Mouse (Mus musculus): Measurements from ENCODE around the gene Neurl3. TPM values are rescaled to one million over a fixed set of nuclear protein-coding genes. Genes with fewer than 3 reads are reported as not detected.

Neurl3 gene
- polyA plus RNA-seq, 1 experiment: 66.0 TPM

DNA sequence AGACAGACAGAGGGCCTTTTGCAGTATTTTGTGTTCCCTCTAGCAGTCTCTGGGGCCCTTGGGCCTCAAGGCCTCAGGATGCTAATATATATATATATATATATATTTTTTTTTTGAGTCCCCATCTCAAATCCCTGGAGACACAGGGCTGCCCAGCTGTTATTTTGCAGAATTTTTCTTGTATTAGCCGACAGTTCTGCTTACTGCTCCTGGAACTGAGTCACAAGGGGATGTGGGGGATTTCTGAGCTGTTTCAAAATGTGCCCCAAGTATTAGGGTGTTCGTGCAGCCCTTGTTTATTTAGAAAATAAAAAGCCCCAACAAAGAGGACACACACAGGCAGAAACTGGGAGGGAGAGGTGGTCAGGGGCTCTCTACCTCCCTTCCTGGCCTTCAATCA, 25.2 kb upstream of the Neurl3 start:
- 0 out of 2 replicates have a peak, but pooled peaks cover 3% of the 10 kb centered on the region for H3K27me3 ChIP-seq (ENCODE audit: control insufficient read depth, insufficient read depth, low read length)
- no peak for DNase-seq (ENCODE audit: low read depth in 1 of 2, low spot score in 2 of 2)
- no peak for TF ChIP-seq CTCF (IDR thresholded peaks at IDR 0.05; ENCODE audit: extremely low read depth, insufficient read depth, insufficient read length, insufficient replicate concordance)
- TF ChIP-seq POLR2A (IDR thresholded peaks at IDR 0.05; ENCODE audit: low read depth, low read length): no peak
- H3K4me1 ChIP-seq (ENCODE audit: control insufficient read depth, insufficient read depth, insufficient read length): peaks cover 39% of the 10 kb centered on the region
- H3K4me3 ChIP-seq (ENCODE audit: extremely low read depth, insufficient read depth, insufficient read length): no peak overlapping the region
- no peaks in the 10 kb centered on the region for H3K36me3 ChIP-seq (ENCODE audit: control insufficient read depth, insufficient read depth, low read length)
- H3K27ac ChIP-seq (ENCODE audit: insufficient read depth, low read length): no peak overlapping the region
- WGBS: 33% methylated on average over 2 of the region's 2 CpGs

- DNase-seq (ENCODE audit: low read depth in 1 of 2, low spot score in 2 of 2): no peak
- H3K27ac ChIP-seq (ENCODE audit: insufficient read depth, low read length): no peak overlapping the region
- 47% methylated on average over 13 of the region's 13 CpGs for WGBS
- TF ChIP-seq CTCF (IDR thresholded peaks at IDR 0.05; ENCODE audit: extremely low read depth, insufficient read depth, insufficient read length, insufficient replicate concordance) (no peak), POLR2A (IDR thresholded peaks at IDR 0.05; ENCODE audit: low read depth, low read length) (no peak)
- H3K27me3 ChIP-seq (ENCODE audit: control insufficient read depth, insufficient read depth, low read length): 0 out of 2 replicates have a peak, but pooled peaks cover 3% of the 10 kb centered on the region
- peaks cover 42% of the 10 kb centered on the region for H3K4me1 ChIP-seq (ENCODE audit: control insufficient read depth, insufficient read depth, insufficient read length)
- no peak overlapping the region for H3K4me3 ChIP-seq (ENCODE audit: extremely low read depth, insufficient read depth, insufficient read length)
- H3K36me3 ChIP-seq (ENCODE audit: control insufficient read depth, insufficient read depth, low read length): no peaks in the 10 kb centered on the region
These were observed 24.6 kb upstream of the Neurl3 start for GRCm38 (mm10) chr1:36299126-36299525.

GRCm38 (mm10) chr1:36298107-36298506, 23.6 kb upstream of the Neurl3 start:
- Histone ChIP-seq H3K27me3 (ENCODE audit: control insufficient read depth, insufficient read depth, low read length) (0 out of 2 replicates have a peak, but pooled peaks cover under 1% of the 10 kb centered on the region), H3K36me3 (ENCODE audit: control insufficient read depth, insufficient read depth, low read length) (no peaks in the 10 kb centered on the region), H3K4me3 (ENCODE audit: extremely low read depth, insufficient read depth, insufficient read length) (no peak overlapping the region), H3K27ac (ENCODE audit: insufficient read depth, low read length) (no peak overlapping the region), H3K4me1 (ENCODE audit: control insufficient read depth, insufficient read depth, insufficient read length) (peaks cover 44% of the 10 kb centered on the region; the same call in 1 of the 2 replicates)
- WGBS: 69% methylated on average over 4 of the region's 4 CpGs
- TF ChIP-seq CTCF (IDR thresholded peaks at IDR 0.05; ENCODE audit: extremely low read depth, insufficient read depth, insufficient read length, insufficient replicate concordance): no peak
- no peak for TF ChIP-seq POLR2A (IDR thresholded peaks at IDR 0.05; ENCODE audit: low read depth, low read length)
- no peak for DNase-seq (ENCODE audit: low read depth in 1 of 2, low spot score in 2 of 2)

DNA sequence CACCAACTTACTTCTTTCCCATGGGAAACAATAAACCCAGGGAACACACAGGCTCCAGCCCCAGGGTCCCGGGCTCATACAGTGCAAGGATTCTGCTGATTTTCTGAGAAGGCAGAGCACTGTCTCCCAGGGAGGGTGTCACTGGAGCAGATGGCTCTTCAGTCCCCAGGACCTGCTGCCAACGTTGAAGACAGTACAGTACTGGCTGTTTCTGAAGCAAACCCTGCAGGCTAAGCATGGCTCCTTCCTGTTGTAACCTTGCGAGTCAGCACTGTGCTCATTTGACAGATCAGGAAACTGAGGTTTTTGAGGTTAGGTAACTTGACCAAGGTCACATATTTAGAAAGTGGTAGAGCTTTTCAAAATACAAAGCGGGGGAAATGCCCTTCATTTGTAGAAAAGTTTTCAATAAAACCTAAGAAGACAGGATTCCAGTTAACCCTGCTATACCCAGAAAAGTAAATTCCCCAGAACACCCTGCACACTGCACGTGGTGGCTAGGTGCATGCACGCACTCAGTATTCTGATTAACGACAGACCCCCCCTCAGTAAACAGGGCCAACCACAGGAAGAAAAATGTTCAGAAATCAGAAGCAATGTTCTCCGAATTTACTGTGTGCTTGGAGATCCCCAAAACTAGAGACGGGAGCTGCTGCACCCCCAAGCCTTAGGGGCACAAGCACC, 22.1 kb upstream of the Neurl3 start:
- no peak overlapping the region for H3K4me3 ChIP-seq (ENCODE audit: extremely low read depth, insufficient read depth, insufficient read length)
- no peak overlapping the region for H3K27ac ChIP-seq (ENCODE audit: insufficient read depth, low read length)
- H3K36me3 ChIP-seq (ENCODE audit: control insufficient read depth, insufficient read depth, low read length): no peaks in the 10 kb centered on the region
- H3K27me3 ChIP-seq (ENCODE audit: control insufficient read depth, insufficient read depth, low read length): no peaks in the 10 kb centered on the region
- peaks cover 44% of the 10 kb centered on the region; the same call in 1 of the 2 replicates for H3K4me1 ChIP-seq (ENCODE audit: control insufficient read depth, insufficient read depth, insufficient read length)
- 6% methylated on average over 9 of the region's 9 CpGs for WGBS
- TF ChIP-seq POLR2A (IDR thresholded peaks at IDR 0.05; ENCODE audit: low read depth, low read length) (no peak), CTCF (IDR thresholded peaks at IDR 0.05; ENCODE audit: extremely low read depth, insufficient read depth, insufficient read length, insufficient replicate concordance) (no peak)
- peak in 1 of 2 experiments; percentile 56 for DNase-seq (ENCODE audit: low read depth in 1 of 2, low spot score in 2 of 2)

- Histone ChIP-seq H3K27me3 (ENCODE audit: control insufficient read depth, insufficient read depth, low read length) (no peaks in the 10 kb centered on the region), H3K4me1 (ENCODE audit: control insufficient read depth, insufficient read depth, insufficient read length) (peaks cover 44% of the 10 kb centered on the region; the same call in 1 of the 2 replicates), H3K4me3 (ENCODE audit: extremely low read depth, insufficient read depth, insufficient read length) (no peak overlapping the region), H3K27ac (ENCODE audit: insufficient read depth, low read length) (peak overlapping the region; percentile 34), H3K36me3 (ENCODE audit: control insufficient read depth, insufficient read depth, low read length) (no peaks in the 10 kb centered on the region)
- TF ChIP-seq POLR2A (IDR thresholded peaks at IDR 0.05; ENCODE audit: low read depth, low read length): no peak
- no peak for TF ChIP-seq CTCF (IDR thresholded peaks at IDR 0.05; ENCODE audit: extremely low read depth, insufficient read depth, insufficient read length, insufficient replicate concordance)
- peak in 1 of 2 experiments; percentile 49 for DNase-seq (ENCODE audit: low read depth in 1 of 2, low spot score in 2 of 2)
- WGBS: 20% methylated on average over 3 of the region's 3 CpGs
These were observed 19.9 kb upstream of the Neurl3 start for GRCm38 (mm10) chr1:36294402-36294801.

DNA sequence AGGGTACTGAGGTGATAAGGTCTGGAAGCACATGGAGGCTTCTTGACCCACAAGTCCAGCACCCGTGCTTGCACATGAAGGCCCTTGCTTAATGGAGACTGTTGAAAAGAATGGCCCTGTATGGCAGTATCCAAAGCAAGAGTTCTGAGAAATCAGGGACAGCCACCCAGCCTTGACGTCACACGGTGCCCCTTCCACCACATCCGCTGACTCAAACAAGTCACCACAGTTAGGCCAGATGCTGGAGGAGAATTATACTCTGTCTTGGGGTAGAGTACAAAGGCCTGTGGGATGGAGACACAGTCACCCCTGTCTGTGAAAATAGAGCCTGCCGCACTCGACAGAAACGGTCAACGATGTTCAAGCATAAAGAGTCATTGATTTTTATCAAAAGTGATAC, 19.0 kb upstream of the Neurl3 start:
- H3K27ac ChIP-seq (ENCODE audit: insufficient read depth, low read length): no peak overlapping the region
- peaks cover 40% of the 10 kb centered on the region; the same call in 1 of the 2 replicates for H3K4me1 ChIP-seq (ENCODE audit: control insufficient read depth, insufficient read depth, insufficient read length)
- TF ChIP-seq POLR2A (IDR thresholded peaks at IDR 0.05; ENCODE audit: low read depth, low read length): no peak
- no peak for TF ChIP-seq CTCF (IDR thresholded peaks at IDR 0.05; ENCODE audit: extremely low read depth, insufficient read depth, insufficient read length, insufficient replicate concordance)
- H3K27me3 ChIP-seq (ENCODE audit: control insufficient read depth, insufficient read depth, low read length): no peaks in the 10 kb centered on the region
- 75% methylated on average over 8 of the region's 8 CpGs for WGBS
- no peak for DNase-seq (ENCODE audit: low read depth in 1 of 2, low spot score in 2 of 2)
- no peak overlapping the region for H3K4me3 ChIP-seq (ENCODE audit: extremely low read depth, insufficient read depth, insufficient read length)
- no peaks in the 10 kb centered on the region for H3K36me3 ChIP-seq (ENCODE audit: control insufficient read depth, insufficient read depth, low read length)

- DNase-seq (ENCODE audit: low read depth in 1 of 2, low spot score in 2 of 2): peak; percentile 68 to 88
- Histone ChIP-seq H3K36me3 (ENCODE audit: control insufficient read depth, insufficient read depth, low read length) (no peaks in the 10 kb centered on the region), H3K4me1 (ENCODE audit: control insufficient read depth, insufficient read depth, insufficient read length) (peaks cover 10% of the 10 kb centered on the region; the same call in 1 of the 2 replicates), H3K27ac (ENCODE audit: insufficient read depth, low read length) (peak overlapping the region; percentile 65), H3K4me3 (ENCODE audit: extremely low read depth, insufficient read depth, insufficient read length) (no peak overlapping the region), H3K27me3 (ENCODE audit: control insufficient read depth, insufficient read depth, low read length) (no peaks in the 10 kb centered on the region)
- TF ChIP-seq CTCF (IDR thresholded peaks at IDR 0.05; ENCODE audit: extremely low read depth, insufficient read depth, insufficient read length, insufficient replicate concordance): no peak
- no peak for TF ChIP-seq POLR2A (IDR thresholded peaks at IDR 0.05; ENCODE audit: low read depth, low read length)
- 35% methylated on average over 6 of the region's 6 CpGs for WGBS
These were observed 7.4 kb upstream of the Neurl3 start for GRCm38 (mm10) chr1:36281849-36282248.
